Mouse (Mus musculus) gastrocnemius, adult 18-20 months (tissue): ENCODE measurements around the gene Ern1. TPM values are rescaled to one million over a fixed set of nuclear protein-coding genes. Genes with fewer than 3 reads are reported as not detected.
"Not testable (repeated sequence)": the region's sequence is repeated elsewhere in the genome, so short reads cannot be mapped to it uniquely, and the experiment has no call there.

Experiments used
- DNase-seq: peaks from one replicate; pipeline ENCODE4 v3.0.0; 2021; ENCODE audit warnings: low spot score
- total RNA-seq, 2 experiments: library from RNA; stranded (reverse); gene quantifications; 2 replicates each; pipeline ENCODE4 v1.2.3; 2021

The Ern1 gene
- total RNA-seq, 2 experiments from 2014 or later = 6.6 to 9.1 TPM

DNA sequence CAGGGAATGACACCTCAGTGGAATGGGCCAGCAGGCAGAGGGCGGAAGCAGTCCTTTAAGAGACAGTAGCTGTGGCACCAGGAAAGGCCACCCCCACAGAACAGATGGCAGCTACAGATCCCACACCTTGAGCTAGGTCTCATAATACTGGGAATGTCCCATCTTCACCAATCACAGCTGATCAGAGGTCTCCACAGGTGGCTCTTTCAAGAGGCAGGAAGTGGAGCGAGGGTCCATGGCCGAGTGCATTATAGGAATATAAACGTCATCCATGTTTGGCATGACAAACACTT lies 15.7 kb upstream of the Ern1 start:
- no peak for DNase-seq

DNA sequence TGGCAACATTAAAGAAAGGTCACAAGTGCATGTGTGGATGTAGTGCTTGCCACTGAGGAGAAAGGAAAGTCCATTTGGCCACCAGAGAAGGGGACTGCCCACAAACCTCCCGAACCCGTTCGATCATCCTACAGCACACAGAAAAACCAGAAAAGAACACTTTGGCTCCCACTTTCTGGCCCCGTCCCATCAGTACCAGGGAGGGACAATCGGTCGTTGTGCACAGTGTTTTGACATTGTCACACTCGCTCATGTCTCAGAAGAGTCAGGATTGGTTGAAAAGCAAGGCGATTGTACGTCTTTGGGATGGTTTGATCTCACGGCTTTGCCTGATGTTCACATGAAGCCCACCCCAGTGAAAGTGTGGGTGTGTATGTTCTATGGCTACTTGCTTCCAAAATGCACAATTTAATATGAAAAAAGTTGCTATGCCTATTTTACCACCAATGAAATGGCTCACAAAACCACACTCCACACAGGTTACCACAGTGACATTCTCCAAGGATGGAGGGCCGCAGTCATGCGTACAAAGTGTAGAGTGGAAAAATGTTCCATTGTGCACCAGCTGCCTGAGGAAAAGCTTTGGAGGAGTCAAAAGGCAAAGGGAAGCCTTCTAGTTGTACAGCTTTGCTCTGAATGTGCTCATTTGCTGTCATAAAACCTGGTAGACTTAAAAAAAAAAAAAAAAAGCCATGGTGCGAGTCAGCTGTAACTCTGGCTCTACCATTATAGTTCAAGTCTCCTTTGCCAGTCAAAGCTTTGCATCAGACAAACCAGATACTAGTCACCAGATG lies 15.2 kb upstream of the Ern1 start:
- no peak for DNase-seq

DNA sequence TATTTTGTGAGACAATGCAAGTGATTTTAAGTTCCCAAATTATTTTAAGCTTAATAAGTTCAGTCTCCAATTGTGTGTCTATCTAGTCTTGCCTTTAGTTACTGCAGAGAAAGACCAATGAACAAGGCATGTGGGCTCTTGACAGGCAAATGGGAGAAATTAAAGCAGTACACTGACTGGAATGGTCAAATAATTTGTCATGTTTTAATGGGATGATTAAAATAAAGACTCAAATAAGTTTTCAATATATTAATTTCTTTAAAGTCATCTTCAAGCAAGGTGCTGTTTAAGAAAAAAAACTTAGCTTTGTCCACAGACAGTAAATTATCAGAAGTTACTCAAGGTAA lies 14.5 kb upstream of the Ern1 start:
- DNase-seq = no peak

- peak; percentile 73 for DNase-seq
These were observed 13.9 kb upstream of the Ern1 start for GRCm38 (mm10) chr11:106501308-106502158.

DNA sequence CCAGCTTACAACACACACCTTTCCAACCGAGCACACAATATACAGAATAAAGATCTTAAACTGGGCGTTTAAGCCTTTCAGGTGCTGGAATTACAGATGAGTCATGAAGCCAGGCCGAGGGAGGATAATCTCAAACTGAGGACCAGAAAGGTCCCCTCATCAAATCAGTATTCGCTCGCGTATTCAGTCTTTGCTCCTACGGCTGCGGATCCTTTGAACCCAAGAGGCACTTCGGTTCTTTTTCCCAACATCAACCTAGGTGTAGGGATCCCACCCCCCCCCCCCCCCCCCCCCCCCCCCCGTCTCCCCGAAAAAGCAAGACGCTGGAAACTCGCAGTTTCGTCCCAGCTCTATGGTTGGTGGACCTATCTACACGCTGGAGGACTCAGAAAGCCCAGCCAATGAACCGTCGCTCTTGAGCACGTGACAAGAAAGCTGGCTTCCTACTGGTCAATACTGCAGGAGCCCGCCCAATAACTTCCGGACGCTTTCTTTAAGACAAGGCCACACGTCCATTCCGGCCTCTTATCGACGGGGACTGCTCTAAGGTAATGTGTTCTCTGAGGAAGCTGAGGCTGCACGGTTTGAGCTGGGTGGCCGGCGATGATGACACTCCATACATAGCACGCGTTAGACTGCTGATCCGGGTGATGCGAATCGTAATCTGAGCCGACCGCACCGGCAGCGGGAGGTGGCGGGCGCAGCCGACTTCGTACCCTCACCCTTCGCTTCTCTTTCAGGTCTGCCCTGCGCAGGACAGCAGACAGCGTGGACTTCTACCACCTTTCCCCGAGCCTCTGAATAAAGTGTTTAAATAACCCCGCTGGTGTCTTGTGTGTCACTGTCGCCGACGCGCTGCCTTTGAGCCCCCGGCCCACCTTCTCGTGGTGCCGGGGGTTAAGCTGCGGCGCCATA lies 13.0 kb upstream of the Ern1 start:
- peak; percentile 97 for DNase-seq

DNA sequence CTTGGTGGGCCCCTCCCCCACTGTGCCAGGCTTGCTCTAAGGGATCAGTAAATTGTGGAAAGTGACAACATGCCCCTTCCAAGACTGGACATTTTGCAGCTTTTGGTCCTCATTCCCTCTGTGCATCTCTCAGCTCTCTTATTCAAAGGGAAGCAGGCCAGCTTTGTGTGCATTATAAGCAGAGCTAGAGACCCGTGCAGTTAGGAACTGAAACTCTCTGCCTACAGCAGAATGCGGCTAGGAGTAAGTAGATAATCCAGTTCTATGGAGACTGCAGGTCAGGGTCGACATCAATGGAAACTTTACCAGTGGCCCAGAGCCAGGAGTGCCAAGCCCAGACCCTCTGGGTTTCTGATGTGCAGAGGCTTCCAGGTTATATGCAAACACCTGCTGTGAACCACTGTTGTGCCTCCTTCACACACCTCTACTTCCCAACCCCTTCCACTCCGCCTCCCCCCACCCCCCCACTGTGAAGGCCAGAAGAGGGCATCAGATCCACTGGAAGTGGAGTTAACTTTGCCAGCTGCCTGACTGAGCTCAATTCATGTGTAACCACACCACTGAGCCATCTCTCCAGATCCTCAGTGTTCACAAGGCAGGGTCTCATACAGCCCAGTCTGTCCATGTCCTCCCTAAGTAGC lies 11.2 kb upstream of the Ern1 start:
- DNase-seq = no peak

DNA sequence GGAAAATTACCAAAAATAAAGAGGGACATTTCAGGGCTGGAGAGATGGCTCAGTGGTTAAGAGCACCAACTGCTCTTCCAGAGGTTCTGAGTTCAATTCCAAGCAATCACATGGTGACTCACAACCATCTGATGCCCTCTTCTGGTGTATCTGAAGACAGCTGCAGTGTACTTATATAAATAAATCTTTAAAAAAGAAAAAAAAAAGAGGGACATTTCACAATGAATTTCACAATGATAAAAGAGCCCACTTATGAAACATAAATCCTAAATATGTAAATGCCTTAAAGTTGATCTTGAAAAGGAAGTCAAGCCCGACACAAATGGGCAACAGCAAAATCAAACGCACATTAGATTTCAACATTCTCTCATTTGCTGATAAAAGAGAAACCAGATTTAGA lies 10.3 kb upstream of the Ern1 start:
- no peak for DNase-seq

DNA sequence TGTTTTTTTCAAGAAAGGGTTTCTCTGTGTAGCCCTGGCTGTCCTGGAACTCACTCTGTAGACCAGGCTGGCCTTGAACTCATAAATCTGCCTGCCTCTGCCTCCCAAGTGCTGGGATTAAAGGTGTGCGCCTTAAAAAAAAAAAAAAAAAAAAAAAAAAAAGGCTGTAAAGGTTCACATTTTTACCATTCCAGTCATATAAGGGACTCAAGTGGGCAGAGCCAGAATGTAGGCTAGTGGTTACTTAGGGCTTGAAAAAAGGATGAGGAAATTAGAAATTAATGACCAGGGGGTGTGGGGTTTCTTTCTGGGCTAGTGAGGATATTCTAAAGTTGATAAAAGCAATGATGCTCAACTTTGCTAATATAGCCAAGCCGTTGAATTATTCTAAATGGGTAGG lies 9.4 kb upstream of the Ern1 start:
- not testable (repeated sequence) for DNase-seq

GRCm38 (mm10) chr11:106492984-106493669 lies 5.5 kb upstream of the Ern1 start:
- DNase-seq = no peak

- DNase-seq = peak; percentile 74
These were observed 3.7 kb upstream of the Ern1 start for GRCm38 (mm10) chr11:106491393-106491792.

DNA sequence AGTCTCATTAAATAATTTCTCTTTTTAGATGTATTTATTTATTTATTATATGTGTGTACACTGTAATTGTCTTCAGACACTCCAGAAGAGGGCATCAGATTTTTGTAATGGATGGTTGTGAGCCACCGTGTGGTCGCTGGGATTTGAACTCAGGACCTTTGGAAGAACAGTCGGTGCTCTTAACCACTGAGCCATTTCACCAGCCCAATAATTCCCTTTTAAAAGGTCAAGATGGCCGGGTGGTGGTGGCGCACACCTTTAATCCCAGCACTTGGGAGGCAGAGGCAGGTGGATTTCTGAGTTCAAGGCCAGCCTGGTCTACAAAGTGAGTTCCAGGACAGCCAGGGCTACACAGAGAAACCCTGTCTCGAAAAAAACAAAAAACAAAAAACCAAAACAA lies 2.9 kb upstream of the Ern1 start:
- not testable (repeated sequence) for DNase-seq

DNA sequence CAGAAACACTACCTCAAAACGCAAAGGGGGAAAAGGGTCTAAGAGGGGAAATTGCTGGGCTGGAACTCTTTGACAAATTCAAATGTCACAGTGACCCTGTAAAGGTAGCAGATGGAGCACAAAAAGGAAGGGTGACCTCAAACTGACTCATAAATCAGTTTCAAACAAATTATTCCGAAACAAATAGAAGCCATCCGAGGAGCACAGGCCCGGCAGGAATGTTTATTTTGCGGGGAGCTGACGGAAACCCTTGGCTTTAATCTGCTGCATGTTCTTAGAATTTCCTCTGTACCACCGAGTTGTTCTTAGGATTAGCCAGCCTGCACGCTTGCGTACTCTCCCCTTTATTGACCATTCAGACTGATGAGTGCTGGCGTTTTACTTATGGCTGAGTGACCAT lies 2.4 kb upstream of the Ern1 start:
- no peak for DNase-seq

DNA sequence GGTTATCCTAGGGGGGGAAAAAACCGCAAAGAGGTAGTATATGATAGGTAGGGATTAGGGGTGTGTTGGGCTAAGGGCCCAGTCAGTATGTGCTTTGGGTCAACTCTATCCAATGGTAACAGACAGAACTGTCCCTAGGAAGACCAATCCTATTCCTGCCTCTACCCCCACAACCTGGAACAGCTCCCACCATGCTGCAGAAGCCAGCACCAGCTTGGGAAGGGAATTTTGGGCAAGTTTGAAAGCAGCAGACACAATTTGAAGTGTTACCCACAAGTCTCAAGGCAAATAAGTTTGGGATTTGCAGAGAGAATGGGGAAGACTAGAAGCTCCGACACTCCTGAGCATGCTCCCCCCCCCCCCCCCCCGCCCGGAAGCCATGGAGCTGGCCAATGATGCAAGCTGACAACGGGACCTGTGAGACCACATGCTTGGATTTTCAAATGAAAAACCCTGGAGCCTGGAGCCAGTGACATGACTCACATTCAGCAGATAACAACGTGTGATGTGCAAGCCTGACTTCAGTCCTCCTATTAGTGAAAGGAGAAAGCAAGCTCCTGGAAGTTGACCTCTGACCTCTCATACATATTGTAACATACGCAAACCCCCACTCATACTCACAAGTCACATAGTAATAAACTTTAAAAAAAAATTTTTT lies 1.5 kb upstream of the Ern1 start:
- no peak for DNase-seq

DNA sequence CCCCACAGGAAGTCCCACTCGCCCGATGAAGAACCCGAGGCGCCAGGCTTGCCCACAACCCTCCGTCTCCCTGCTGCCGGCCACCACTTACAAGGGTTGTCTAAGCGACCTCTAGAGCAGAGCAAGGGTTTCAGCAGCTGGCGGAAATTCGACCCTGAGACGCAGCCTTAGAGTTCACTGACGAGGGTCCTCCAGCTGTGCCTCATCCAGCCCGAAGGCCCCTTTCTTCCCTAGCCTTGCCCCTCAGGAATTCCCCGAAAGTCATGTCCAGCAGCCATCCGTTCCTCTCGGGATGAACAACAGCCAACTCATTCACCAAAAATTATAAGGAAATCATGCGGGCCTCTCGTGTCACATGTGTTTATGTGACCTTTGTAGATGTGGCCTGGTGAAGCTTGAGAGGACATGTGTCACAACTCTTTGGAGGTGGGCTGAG lies 492 bp upstream of the Ern1 start:
- DNase-seq = peak; percentile 15

GRCm38 (mm10) chr11:106486866-106487732 lies 553 bp downstream of the Ern1 start:
- peak; percentile 49 for DNase-seq

GRCm38 (mm10) chr11:106486042-106486865 lies 1.4 kb downstream of the Ern1 start:
- no peak for DNase-seq

DNA sequence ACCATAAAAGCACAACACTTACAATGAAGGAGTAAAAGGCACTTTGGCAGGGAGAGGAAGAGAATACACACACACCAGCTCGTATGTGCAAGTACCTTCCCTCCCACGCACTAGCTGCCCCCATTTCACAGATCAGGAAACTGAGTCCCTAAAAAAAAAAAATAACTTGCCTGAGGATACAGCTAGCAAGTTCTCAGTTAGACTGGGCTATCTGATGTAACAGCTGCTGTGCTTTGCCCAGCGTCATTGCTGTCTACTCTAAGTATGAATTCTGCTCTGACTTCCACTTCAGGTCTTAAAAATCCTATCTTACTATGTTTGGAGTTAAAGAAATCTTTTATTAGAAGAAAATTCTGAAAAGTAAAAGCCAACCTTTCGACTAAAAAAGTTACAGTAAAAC lies 2.0 kb downstream of the Ern1 start:
- no peak for DNase-seq

DNA sequence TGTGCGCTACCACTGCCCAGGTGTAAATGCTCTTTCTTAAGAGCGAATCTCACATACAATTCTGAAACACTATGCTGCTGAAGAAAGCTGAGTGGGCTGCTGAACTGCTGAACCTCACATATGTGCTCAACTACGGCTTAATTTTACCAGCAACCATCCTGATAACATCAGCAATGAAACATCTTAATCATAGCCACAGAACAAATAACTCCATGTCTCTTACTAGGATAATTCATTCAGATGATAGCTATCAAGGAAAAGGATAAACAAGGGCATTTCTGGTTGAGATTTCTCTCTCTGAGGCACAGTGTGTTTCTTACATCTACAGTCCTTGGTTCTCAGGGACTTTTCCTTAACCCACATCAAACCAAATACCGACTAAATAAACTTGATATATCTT lies 2.8 kb downstream of the Ern1 start:
- no peak for DNase-seq
